Mouse (Mus musculus): ENCODE results near the gene Tex9. TPM values are rescaled to one million over a fixed set of nuclear protein-coding genes. Genes with fewer than 3 reads are reported as not detected.

Tex9 gene
- polyA plus RNA-seq, 1 experiment from 2014 or later, result 48.7 TPM

Small RNA genes within 50 kb of the gene (microRNA-seq; reads per million reads assigned to microRNA genes)
- not detected for gene Gm28010

Other genes with a start within 250 kb of the Tex9 start
- gene Zfp280d, start 217.4 kb downstream of the Tex9 start, polyA plus RNA-seq (2014; fragmentation: Nextera tagmentation; extraction: Ambion mirVana), result 50.6 and 54.4 TPM in 2 replicates
- gene Mns1, start 54.2 kb downstream of the Tex9 start, polyA plus RNA-seq (2014; fragmentation: Nextera tagmentation; extraction: Ambion mirVana), result 34.9 and 36.5 TPM in 2 replicates
- 21.2 and 22.6 TPM in 2 replicates for gene Rfx7, start 40.0 kb upstream of the Tex9 start, polyA plus RNA-seq (2014; fragmentation: Nextera tagmentation; extraction: Ambion mirVana)
- gene Nedd4, start 170.1 kb upstream of the Tex9 start, polyA plus RNA-seq (2014; fragmentation: Nextera tagmentation; extraction: Ambion mirVana), result 798 and 799 TPM in 2 replicates